Mouse (Mus musculus) thymus, adult 2 months (tissue): ENCODE results near the gene Ush1c. TPM values are rescaled to one million over a fixed set of nuclear protein-coding genes. Genes with fewer than 3 reads are reported as not detected.

Source experiments
- DNase-seq: peaks from one replicate; pipeline ENCODE4 v3.0.0; 2021
- H3K27ac ChIP-seq: fragments of 200-500 bp; 2 replicates; pipeline ENCODE4 v1.5.1; 2012; ENCODE audit warnings: low read length, control low read depth; ENCODE audit not compliant: control insufficient read depth, insufficient read depth
- H3K27me3 ChIP-seq: fragments of 200-500 bp; 2 replicates; pipeline ENCODE4 v1.6.1; 2012; ENCODE audit warnings: mild to moderate bottlenecking, low read length, moderate library complexity, mixed read lengths; ENCODE audit not compliant: control insufficient read depth, insufficient read depth
- H3K36me3 ChIP-seq: fragments of 200-500 bp; 2 replicates; pipeline ENCODE4 v1.6.1; 2012; ENCODE audit warnings: mild to moderate bottlenecking, low read length, moderate library complexity; ENCODE audit not compliant: control insufficient read depth, insufficient read depth
- H3K4me1 ChIP-seq: fragments of 200-500 bp; replicated peaks from 2 replicates; pipeline ENCODE4 v1.6.1; 2012; ENCODE audit warnings: low read length; ENCODE audit not compliant: control insufficient read depth, insufficient read depth
- H3K4me3 ChIP-seq: fragments of 200-500 bp; 2 replicates; pipeline ENCODE4 v1.5.1; 2012; ENCODE audit warnings: mild to moderate bottlenecking, low read length, control low read depth, moderate library complexity; ENCODE audit not compliant: control insufficient read depth, insufficient read depth
- CTCF ChIP-seq: fragments of 200-500 bp; IDR thresholded peaks from 2 replicates; pipeline ENCODE4 v1.5.1; 2012; ENCODE audit warnings: mild to moderate bottlenecking, control low read depth, low read length, moderate library complexity, borderline replicate concordance; ENCODE audit not compliant: control insufficient read depth, poor library complexity, insufficient read depth; ENCODE audit errors: extremely low read depth
- POLR2A ChIP-seq: fragments of 200-500 bp; IDR thresholded peaks from 2 replicates; pipeline ENCODE4 v1.6.1; 2012; ENCODE audit warnings: mild to moderate bottlenecking, low read length, control low read depth, moderate library complexity; ENCODE audit not compliant: control insufficient read depth, poor library complexity, insufficient read depth; ENCODE audit errors: extremely low read depth
- WGBS: fragments of 180-500 bp; shearing (Covaris S2); methylation state at CpG from one replicate; pipeline ENCODE4 v1.1.7; 2018; 5-methylcytosine and 5-hydroxymethylcytosine counted together
- polyA plus RNA-seq: library from polyadenylated mRNA; depleted of rRNA; stranded (reverse); fragments of >200 nt; gene quantifications from 2 replicates; pipeline ENCODE4 v1.2.3, GENCODE M21; 2012; rRNA removed

The Ush1c gene
- polyA plus RNA-seq, 1 experiment, result 0.77 TPM

DNA sequence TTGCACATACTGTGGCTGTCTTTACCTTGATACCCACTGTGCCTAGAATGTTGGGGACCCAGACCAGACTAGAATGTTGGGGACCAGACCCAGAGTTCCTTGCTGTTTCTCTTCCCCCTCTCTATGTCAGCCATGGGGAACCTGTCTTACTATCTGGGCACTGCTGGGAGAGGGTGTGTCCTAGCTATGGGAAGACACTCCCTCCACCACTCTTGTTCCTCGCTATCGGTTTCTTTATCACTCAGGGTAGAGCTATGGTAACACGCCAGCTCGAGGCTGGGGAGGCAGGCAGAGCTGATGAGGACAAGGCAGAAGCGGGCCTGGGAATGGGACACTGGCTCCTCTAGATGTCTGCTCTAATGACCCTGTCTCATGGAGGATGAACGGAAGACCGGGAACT is 90.9 kb downstream of the Ush1c start:
- no peak overlapping the region for H3K27ac ChIP-seq
- WGBS, result 87% methylated on average over 7 of the region's 7 CpGs
- H3K27me3 ChIP-seq, result no peaks in the 10 kb centered on the region
- no peak overlapping the region for H3K4me3 ChIP-seq
- no peak for DNase-seq
- no peaks in the 10 kb centered on the region for H3K4me1 ChIP-seq
- H3K36me3 ChIP-seq, result no peaks in the 10 kb centered on the region
- TF ChIP-seq CTCF, result no peak
- no peak for TF ChIP-seq POLR2A

GRCm38 (mm10) chr7:46146675-46147308 is 91.5 kb downstream of the Ush1c start:
- no peak for DNase-seq
- 89% methylated on average over 7 of the region's 7 CpGs for WGBS
- TF ChIP-seq POLR2A (no peak), CTCF (no peak)

More at GRCm38 (mm10) chr7:46146675-46147308, 91.5 kb downstream of the Ush1c start:
- H3K27ac ChIP-seq, result no peak overlapping the region
- H3K4me3 ChIP-seq, result no peak overlapping the region
- no peaks in the 10 kb centered on the region for H3K36me3 ChIP-seq
- H3K27me3 ChIP-seq, result no peaks in the 10 kb centered on the region
- no peaks in the 10 kb centered on the region for H3K4me1 ChIP-seq

Other genes with a start within 250 kb of the Ush1c start
- 0.49 and 0.61 TPM in 2 replicates for gene Abcc6, start 208.2 kb downstream of the Ush1c start, polyA plus RNA-seq
- 37.4 and 42.4 TPM in 2 replicates for gene Nomo1, start 204.8 kb downstream of the Ush1c start, polyA plus RNA-seq
- gene Kcnj11, start 137.7 kb downstream of the Ush1c start, polyA plus RNA-seq, result 3.1 and 12.6 TPM in 2 replicates
- gene Abcc8, start 58.5 kb downstream of the Ush1c start, polyA plus RNA-seq, result 2.6 and 4.1 TPM in 2 replicates
- 0.43 TPM in 2 replicates for gene Otog, start 2.5 kb upstream of the Ush1c start, polyA plus RNA-seq
- gene Myod1, start 138.0 kb upstream of the Ush1c start, polyA plus RNA-seq, result 0.05 TPM in 1 of 2 replicates, not detected in the other
- gene Kcnc1, start 158.0 kb upstream of the Ush1c start, polyA plus RNA-seq, result 1.3 and 1.6 TPM in 2 replicates